Mouse (Mus musculus) midbrain, embryonic 11.5 days (tissue): ENCODE measurements at regions not wholly inside any gene's neighbourhood (a gene's known extent, or its start where the extent isn't known, plus 50 kb on each side); places are given as distances from the start of the nearest gene placed in this dataset.

ENCODE experiments used
- ATAC-seq: fragments of 200-750 bp; cut with Nextera tagmentation; 2 replicates; pipeline ENCODE4 v1.8.0; 2017; ENCODE audit warnings: moderate TSS enrichment, moderate library complexity; ENCODE audit not compliant: low FRiP score
- DNase-seq: peaks from one replicate; pipeline ENCODE4 v3.0.0; 2015; ENCODE audit warnings: low spot score; ENCODE audit errors: missing footprints
- H3K27ac ChIP-seq: fragments of 300-500 bp; sonication (generic); 2 replicates; pipeline ENCODE4 v1.5.1; 2014; ENCODE audit warnings: low read depth, low read length
- H3K27me3 ChIP-seq: fragments of 300-500 bp; sonication (generic); 2 replicates; pipeline ENCODE4 v1.6.1; 2014; ENCODE audit warnings: mild to moderate bottlenecking, low read length, moderate library complexity, mixed read lengths; ENCODE audit not compliant: control insufficient read depth, insufficient read depth
- H3K36me3 ChIP-seq: fragments of 300-500 bp; sonication (generic); 2 replicates; pipeline ENCODE4 v1.6.1; 2014; ENCODE audit warnings: mild to moderate bottlenecking, low read length, moderate library complexity, mixed read lengths; ENCODE audit not compliant: control insufficient read depth, insufficient read depth
- H3K4me1 ChIP-seq: fragments of 300-500 bp; sonication (generic); 2 replicates; pipeline ENCODE4 v1.6.1; 2014; ENCODE audit warnings: low read length; ENCODE audit not compliant: control insufficient read depth, insufficient read depth
- H3K4me2 ChIP-seq: fragments of 300-500 bp; sonication (generic); 2 replicates; pipeline ENCODE4 v1.6.1; 2014; ENCODE audit warnings: mild to moderate bottlenecking, moderate library complexity
- H3K4me3 ChIP-seq: fragments of 300-500 bp; sonication (generic); 2 replicates; pipeline ENCODE4 v1.5.1; 2014; ENCODE audit warnings: low read depth, low read length
- H3K9ac ChIP-seq: fragments of 300-500 bp; sonication (generic); 2 replicates; pipeline ENCODE4 v1.6.1; 2014; ENCODE audit warnings: low read length
- H3K9me3 ChIP-seq: fragments of 300-500 bp; sonication (generic); 2 replicates; pipeline ENCODE4 v1.6.1; 2016; ENCODE audit warnings: low read length; ENCODE audit not compliant: control insufficient read depth
- WGBS: fragments of 180-500 bp; shearing (Covaris S2); extraction: QIAGEN DNeasy Blood & Tissue Kit; methylation state at CpG from one replicate; pipeline ENCODE4 v1.1.7; 2014; 5-methylcytosine and 5-hydroxymethylcytosine counted together

DNA sequence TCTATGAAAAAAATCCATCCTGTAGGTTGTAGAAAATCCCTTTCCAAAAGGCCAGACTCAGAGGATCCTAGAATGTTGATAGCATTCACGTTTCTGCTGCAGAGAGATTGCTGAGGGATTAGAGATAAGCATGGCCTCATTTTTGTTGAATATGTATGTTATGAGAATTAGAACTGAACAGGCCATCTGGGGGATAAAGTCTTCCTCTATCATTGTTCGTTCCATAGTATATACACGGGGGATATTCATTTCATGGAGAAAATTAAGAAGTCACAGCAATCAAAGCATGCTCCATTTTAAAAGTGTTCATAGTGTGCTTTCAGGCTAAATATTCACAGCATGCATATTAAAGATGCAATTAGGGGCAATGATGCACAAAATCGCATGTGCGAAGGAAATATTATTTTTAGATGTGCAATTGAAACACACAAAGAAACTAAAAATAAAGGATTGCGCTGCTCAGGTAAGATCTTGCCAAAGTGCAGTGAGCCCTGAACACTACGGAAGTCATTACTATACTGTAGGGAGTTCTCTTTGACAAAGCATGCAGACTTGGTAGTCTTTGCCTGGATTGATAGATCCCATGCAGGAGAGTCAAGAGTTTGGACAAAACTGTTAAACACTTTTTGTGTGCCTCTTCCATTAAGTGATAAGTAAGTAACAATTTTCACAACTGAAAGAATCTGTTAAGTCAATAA is 511.5 kb downstream of the Phf3 start:
- H3K27me3 ChIP-seq = no peaks in the 10 kb centered on the region
- H3K9ac ChIP-seq = no peak overlapping the region
- H3K4me1 ChIP-seq = no peaks in the 10 kb centered on the region
- no peaks in the 10 kb centered on the region for H3K36me3 ChIP-seq
- H3K9me3 ChIP-seq = no peaks in the 10 kb centered on the region
- DNase-seq (no peak), ATAC-seq (peak; percentile 24; the same call in 1 of the 2 replicates)
- WGBS = 81% methylated on average over 7 of the region's 7 CpGs
- no peak overlapping the region for H3K27ac ChIP-seq
- no peak overlapping the region for H3K4me3 ChIP-seq
- no peak overlapping the region for H3K4me2 ChIP-seq

GRCm38 (mm10) chr1:30320657-30321262 is 553.0 kb downstream of the Phf3 start:
- Histone ChIP-seq H3K9ac (no peak overlapping the region), H3K4me1 (no peaks in the 10 kb centered on the region), H3K9me3 (no peaks in the 10 kb centered on the region), H3K27me3 (no peaks in the 10 kb centered on the region), H3K27ac (no peak overlapping the region), H3K36me3 (no peaks in the 10 kb centered on the region), H3K4me2 (no peak overlapping the region), H3K4me3 (no peak overlapping the region)
- DNase-seq (no peak), ATAC-seq (no peak)
- WGBS = 81% methylated on average over 6 of the region's 6 CpGs

GRCm38 (mm10) chr1:30318195-30318594 is 555.5 kb downstream of the Phf3 start:
- WGBS = 92% methylated on average over 8 of the region's 8 CpGs
- Histone ChIP-seq H3K9me3 (no peaks in the 10 kb centered on the region), H3K4me1 (no peaks in the 10 kb centered on the region), H3K27me3 (no peaks in the 10 kb centered on the region), H3K36me3 (no peaks in the 10 kb centered on the region), H3K27ac (no peak overlapping the region), H3K4me3 (no peak overlapping the region), H3K4me2 (no peak overlapping the region), H3K9ac (no peak overlapping the region)
- DNase-seq (no peak), ATAC-seq (no peak)

GRCm38 (mm10) chr1:30289073-30289472 is 584.6 kb downstream of the Phf3 start:
- DNase-seq (no peak), ATAC-seq (peak; percentile 69; the same call in 1 of the 2 replicates)
- Histone ChIP-seq H3K9ac (no peak overlapping the region), H3K9me3 (no peaks in the 10 kb centered on the region), H3K4me2 (no peak overlapping the region), H3K27me3 (no peaks in the 10 kb centered on the region), H3K36me3 (no peaks in the 10 kb centered on the region), H3K4me3 (no peak overlapping the region), H3K27ac (no peak overlapping the region), H3K4me1 (no peaks in the 10 kb centered on the region)
- WGBS = 71% methylated on average over 2 of the region's 2 CpGs

DNA sequence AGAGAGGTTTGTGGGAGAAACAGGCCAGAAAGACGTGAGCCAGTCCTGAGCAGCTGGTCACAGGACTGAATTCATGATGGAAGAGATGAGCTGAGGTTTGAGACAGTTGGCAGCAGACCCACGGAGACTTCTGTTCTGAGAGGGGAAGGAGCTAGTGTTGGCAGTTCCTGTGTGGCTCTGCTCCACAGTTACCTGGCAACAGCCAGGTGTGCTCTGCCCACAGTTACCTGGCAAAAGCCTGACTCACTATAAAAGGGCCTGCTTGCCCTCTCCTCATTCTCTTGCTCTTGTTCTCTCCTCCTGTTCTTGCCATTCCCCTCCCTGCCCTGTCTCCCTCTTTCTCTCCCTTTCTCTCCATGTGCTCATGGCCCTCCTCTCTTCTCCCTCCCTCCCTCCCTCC is 611.3 kb downstream of the Phf3 start:
- DNase-seq (no peak), ATAC-seq (no peak)
- Histone ChIP-seq H3K9ac (no peak overlapping the region), H3K4me1 (no peaks in the 10 kb centered on the region), H3K36me3 (no peaks in the 10 kb centered on the region), H3K9me3 (no peaks in the 10 kb centered on the region), H3K27me3 (no peaks in the 10 kb centered on the region), H3K4me2 (no peak overlapping the region), H3K27ac (no peak overlapping the region), H3K4me3 (no peak overlapping the region)
- 55% methylated on average over 2 of the region's 2 CpGs for WGBS

DNA sequence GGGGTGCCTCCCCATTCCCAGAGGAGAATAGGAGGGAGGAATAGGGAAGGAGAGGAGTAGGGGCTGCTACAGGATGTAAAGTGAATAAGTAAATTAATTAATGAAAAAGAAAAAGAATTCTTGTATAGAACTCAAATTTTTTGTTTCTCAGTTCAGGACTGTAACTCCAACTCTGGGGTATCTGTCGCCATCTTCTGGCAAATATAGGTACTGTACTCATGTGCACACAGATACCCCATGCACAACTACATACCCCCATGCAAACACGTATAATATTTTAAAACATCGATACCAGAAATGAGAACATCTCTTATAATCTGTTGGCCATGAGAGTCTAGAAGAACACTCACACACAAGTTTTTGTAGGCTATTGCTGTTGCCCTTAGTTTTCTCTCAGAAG is 614.2 kb downstream of the Phf3 start:
- H3K4me2 ChIP-seq = no peak overlapping the region
- H3K4me3 ChIP-seq = no peak overlapping the region
- no peaks in the 10 kb centered on the region for H3K36me3 ChIP-seq
- H3K4me1 ChIP-seq = no peaks in the 10 kb centered on the region
- 64% methylated on average over 3 of the region's 3 CpGs for WGBS
- H3K9ac ChIP-seq = no peak overlapping the region
- H3K9me3 ChIP-seq = no peaks in the 10 kb centered on the region
- ATAC-seq (no peak), DNase-seq (peak; percentile 86)
- H3K27me3 ChIP-seq = no peaks in the 10 kb centered on the region
- no peak overlapping the region for H3K27ac ChIP-seq

- 75% methylated on average over 4 of the region's 4 CpGs for WGBS
- no peaks in the 10 kb centered on the region for H3K27me3 ChIP-seq
- ATAC-seq (no peak), DNase-seq (no peak)
- H3K27ac ChIP-seq = no peak overlapping the region
- H3K9me3 ChIP-seq = no peaks in the 10 kb centered on the region
- no peaks in the 10 kb centered on the region for H3K4me1 ChIP-seq
- H3K36me3 ChIP-seq = no peaks in the 10 kb centered on the region
- no peak overlapping the region for H3K4me3 ChIP-seq
- H3K9ac ChIP-seq = no peak overlapping the region
- H3K4me2 ChIP-seq = no peak overlapping the region
These were observed 656.9 kb downstream of the Phf3 start for GRCm38 (mm10) chr1:30216764-30217348.

GRCm38 (mm10) chr1:30204608-30205262 is 669.0 kb downstream of the Phf3 start:
- Histone ChIP-seq H3K9me3 (no peaks in the 10 kb centered on the region), H3K4me2 (no peak overlapping the region), H3K9ac (no peak overlapping the region), H3K4me1 (no peaks in the 10 kb centered on the region), H3K27ac (no peak overlapping the region), H3K36me3 (no peaks in the 10 kb centered on the region), H3K4me3 (no peak overlapping the region), H3K27me3 (no peaks in the 10 kb centered on the region)
- no peak for DNase-seq
- WGBS = 82% methylated on average over 2 of the region's 2 CpGs
- ATAC-seq = no peak

DNA sequence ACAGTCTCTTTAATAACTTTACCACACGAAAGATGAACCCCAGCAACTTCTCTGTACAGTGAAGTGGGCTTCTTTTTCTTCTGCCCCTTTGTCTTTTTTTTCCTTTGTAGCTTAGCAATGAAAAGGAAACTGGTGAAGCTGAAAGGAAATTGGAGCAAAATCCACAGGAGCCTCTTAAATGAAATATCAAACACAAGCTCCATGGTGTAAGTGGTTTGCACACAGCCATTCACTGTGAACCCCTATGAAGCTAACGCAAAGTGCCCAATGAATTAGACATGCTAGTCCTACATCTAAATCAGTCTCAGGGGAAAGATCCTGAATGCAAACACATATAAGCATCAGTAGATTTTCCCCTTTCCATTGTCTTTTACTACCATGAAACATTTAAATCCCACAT is 697.5 kb downstream of the Phf3 start:
- H3K4me2 ChIP-seq = no peak overlapping the region
- no peaks in the 10 kb centered on the region for H3K36me3 ChIP-seq
- no peaks in the 10 kb centered on the region for H3K27me3 ChIP-seq
- 35% methylated on average over 2 of the region's 2 CpGs for WGBS
- peak; percentile 70; the same call in 1 of the 2 replicates for ATAC-seq
- H3K4me1 ChIP-seq = no peaks in the 10 kb centered on the region
- no peak for DNase-seq
- H3K9ac ChIP-seq = no peak overlapping the region
- H3K27ac ChIP-seq = no peak overlapping the region
- no peak overlapping the region for H3K4me3 ChIP-seq
- H3K9me3 ChIP-seq = no peaks in the 10 kb centered on the region
